Mouse (Mus musculus): ENCODE data around the gene Fam107b.

Gene Fam107b

GRCm38 (mm10) chr2:3608868-3609854 is 38.9 kb downstream of the Fam107b start:
- DNase-seq: no peak

- DNase-seq: no peak
Measured at GRCm38 (mm10) chr2:3618446-3618845, 48.2 kb downstream of the Fam107b start.

GRCm38 (mm10) chr2:3621568-3621967 is 51.3 kb downstream of the Fam107b start:
- DNase-seq: no peak

DNA sequence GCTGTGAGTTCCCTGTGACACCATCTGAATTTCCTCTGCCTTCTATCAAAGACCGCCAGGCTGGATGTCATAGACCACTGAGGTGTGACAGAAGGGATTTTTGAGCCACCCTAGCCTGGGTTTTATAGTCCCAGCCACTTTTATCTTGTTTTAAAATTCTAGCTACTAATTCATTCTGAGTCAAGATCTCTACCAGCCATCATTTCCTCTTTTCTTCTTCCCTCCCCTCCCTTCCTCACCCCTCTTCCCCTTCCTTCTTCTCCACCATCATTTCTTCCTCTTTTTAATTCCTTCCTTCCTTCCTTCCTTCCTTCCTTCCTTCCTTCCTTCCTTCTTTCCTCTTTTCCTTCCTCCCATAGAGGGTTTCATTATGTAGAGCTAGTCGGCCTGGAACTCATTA is 51.9 kb downstream of the Fam107b start:
- no peak for DNase-seq

GRCm38 (mm10) chr2:3623207-3623980 is 53.1 kb downstream of the Fam107b start:
- no peak for DNase-seq

DNA sequence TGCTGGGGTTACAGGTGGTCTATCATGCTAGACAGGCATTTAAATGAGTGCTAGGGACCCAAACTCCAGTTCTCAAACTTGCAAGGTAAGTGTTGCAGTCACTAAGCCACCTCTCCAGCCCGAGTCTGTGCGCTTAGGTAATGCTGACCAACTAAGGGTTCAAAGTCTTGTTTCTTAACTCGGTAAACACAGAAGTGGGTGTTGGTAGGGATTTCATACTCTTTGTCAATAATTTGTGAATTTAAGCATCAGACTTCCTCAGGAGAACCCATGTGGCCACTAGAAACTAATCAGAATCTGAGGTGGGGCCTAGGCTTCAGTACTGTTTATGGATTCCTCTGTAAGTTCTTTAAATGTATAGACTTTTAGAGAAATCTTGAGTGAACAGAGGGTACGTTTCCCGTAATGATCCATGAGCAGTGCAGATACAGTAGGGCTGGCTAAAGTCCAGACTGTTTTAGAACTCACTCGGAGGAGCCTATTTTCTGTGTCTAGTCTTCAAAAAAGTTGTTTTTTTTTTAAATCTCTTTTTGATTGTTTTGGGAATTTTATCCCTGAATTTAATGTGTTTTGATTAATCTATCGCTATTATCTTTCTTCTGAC is 53.8 kb downstream of the Fam107b start:
- no peak for DNase-seq

DNA sequence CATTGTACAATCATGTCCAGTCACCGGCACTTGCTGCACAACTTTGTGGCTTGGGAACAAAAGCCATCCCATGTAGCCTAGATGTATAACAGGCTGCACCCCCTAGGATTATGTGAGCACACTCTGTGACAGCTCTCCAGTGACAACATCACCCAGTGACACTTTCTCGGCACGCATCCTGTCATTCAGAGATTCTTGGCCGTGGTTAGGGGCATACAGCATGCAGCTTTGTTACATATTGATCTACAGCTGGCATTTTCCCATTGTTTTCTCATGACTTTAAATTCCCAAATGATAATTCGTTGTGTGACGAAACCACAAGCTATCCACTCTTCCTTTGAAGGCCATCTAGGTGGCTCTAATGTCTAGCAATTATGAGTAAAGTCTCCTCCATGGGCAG is 58.8 kb downstream of the Fam107b start:
- DNase-seq: no peak

DNA sequence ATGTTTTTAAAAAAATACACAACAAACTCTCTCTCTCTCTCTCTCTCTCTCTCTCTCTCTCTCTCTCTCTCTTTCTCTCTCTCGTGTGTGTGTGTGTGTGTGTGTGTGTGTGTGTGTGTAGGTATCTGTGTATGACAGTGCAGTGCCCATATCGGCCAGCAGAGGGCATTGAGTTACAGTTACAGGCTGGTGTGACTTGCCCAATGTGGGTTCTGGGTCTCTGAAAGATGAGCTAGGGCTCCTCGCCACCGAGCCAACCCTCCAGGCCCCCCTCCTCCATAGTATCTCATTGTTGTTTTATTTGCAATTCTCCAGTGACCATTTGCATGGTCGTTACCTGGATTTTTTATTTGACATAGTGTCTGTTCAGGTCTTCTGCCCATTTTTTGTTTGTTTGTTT is 59.5 kb downstream of the Fam107b start:
- DNase-seq: no peak

DNA sequence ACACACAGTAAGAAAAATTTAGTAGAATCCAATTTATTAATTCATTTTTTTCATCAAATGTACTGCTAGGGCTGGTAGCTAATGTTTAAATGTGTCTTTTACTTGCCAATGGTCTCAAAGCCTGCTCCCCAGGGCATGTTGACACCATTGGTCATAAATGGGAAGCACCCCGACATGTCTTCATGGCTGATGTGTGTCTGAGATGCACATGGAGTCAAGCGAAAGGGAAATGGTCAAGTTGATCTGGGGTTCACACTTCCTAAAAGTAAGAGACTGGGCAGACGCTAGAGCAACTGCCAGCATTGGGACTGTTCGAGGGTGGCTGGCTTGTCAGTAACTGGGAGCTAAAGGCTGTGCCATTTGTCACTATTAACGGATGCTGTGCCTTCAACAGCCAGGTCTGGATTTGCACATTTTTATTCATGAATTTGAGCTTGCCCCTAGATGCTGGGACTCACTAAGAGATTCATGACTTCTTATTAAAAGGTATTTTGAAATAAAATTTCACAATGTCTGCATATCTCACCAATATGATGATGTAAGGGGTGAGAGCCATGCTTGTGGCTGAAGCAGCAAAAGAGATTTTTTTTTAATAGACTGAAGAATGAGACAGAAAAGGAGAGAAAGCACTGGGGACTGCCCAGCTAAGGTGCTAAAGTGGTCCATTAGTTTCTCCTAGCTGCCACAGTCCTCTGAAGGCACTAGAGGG is 60.6 kb downstream of the Fam107b start:
- DNase-seq: no peak

DNA sequence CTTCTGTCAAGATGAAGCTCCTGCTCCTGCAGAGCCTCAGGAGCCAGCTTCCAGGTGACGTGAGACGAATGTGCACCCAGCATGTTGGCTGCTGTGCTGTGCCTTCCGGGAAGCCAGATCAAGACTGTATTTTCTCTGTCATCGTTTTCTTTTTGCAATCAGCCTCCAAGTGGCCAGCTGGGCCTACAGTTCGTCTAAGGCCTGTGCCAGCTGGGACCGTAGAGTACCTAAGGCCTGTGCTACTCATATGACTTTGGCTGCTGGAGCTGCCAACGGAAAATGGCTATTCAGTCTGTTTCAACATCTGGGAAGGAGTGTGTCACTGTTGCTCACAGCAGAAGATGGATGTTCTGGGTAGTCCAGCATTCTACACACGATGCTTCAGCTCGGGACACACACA is 62.8 kb downstream of the Fam107b start:
- no peak for DNase-seq

GRCm38 (mm10) chr2:3636771-3637170 is 66.5 kb downstream of the Fam107b start:
- peak; percentile 27 for DNase-seq

DNA sequence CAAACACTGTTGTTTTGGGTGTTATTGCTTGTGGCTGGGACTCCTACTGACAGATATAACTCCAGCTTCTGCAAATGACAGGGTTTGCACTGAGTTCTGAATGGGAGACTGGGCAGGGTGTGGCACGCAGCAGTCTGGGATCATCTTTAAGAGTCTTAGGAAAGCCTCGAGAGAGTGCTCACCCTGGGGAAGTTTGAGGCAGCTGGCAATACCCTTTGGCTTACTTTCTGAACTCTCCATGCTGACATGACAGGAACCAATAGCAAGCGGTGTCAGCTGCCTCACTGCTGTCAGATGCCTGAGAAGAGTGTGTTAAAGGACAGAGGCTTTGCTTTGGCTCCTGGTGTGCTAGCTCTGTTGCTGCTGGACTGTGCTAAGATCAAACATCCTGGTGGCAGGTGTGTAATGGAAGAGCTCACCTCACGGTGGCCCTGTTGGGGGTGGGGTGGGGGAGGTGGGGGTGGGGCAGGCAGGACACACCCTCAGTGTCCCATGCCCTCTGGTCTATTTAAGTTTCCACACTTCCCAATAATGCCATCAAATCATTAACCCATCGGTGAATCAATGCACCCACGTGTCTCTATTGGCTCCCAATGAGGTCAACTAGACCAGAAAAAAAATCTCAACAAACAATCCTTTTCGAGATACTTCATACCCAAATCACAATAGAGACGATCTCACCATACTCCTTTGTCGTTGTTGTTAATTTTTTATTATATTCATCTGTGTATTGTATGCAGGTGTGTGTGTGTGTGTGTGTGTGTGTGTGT is 70.9 kb downstream of the Fam107b start:
- DNase-seq: no peak

DNA sequence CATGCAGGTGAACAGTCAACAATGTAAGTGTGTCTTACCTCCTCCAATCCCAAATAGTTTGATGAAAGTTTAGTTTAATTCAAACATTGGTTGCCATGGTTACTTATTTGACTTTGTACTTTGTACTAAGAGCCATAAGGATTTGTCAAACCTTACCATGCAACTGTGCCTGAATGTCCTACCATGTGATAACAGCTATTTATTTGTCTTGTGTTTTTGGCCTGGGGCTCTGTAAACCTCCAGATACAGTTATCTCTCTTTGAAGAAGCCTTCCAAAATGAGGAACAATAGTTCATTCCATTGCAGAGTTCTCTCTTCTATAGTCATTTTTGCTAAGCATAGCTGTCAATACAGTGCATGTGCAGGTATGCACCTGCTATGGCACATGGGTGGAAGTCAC is 72.7 kb downstream of the Fam107b start:
- DNase-seq: no peak

- DNase-seq: no peak
Measured at GRCm38 (mm10) chr2:3645741-3646140, 75.5 kb downstream of the Fam107b start.

DNA sequence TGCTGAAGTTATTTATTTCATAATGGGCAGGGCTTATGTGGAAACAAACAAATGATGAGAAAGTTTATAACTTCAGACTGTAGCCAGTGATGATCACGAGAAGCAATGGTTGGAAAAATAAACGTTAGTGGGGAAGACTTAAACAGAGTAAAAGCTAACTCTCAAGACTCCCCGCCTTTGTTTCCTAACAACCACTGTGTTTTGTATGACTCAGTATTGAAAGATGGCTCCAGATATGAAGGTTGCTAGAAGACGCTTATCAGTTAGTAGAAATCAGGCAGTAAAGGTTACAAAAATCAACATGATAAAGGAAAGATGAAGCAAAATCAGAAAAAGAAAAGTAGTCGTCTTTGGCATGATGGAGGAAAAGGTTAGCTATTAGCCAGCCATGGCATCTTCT is 78.9 kb downstream of the Fam107b start:
- DNase-seq: no peak

- no peak for DNase-seq
Measured at GRCm38 (mm10) chr2:3654606-3655005, 84.3 kb downstream of the Fam107b start.

GRCm38 (mm10) chr2:3656091-3656490 is 85.8 kb downstream of the Fam107b start:
- peak; percentile 49 for DNase-seq

DNA sequence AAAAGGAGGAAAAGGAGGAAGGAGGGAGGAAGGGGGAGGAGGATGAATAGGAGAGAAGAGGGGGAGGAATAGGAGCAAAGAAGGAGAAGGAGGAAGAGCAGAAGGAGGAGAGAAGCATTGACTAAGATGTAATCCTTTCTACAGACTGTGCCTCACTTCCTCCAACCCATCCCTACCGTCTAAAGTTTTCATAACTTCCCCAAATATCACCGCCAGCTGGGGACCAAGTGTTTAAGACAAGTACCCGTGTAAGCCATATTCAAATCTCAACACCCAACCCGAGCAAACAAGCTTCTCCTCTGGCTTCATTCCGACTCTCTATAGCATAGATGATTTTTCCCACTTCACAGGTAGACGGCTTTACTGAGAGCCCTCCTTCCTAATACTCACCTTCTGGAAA is 86.5 kb downstream of the Fam107b start:
- DNase-seq: no peak

DNA sequence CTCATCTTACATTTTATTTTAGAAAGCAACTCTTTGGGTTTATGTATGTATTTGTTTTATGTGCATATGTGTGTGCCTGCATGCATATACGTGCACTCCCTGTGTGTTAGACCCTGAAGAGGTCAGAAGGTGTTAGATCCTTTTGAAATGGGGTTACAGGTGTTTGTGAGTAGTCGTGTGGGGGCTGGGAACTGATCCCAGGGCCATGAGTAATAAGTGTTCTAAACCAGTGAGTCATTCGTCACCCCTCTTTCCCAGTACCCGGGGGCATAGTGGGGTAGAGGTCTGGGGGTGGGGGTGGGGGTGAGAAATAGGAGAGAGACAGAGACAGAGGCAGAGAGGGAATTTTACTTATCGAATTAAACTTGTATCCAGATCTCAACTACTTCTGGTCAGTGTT is 87.1 kb downstream of the Fam107b start:
- DNase-seq: no peak

DNA sequence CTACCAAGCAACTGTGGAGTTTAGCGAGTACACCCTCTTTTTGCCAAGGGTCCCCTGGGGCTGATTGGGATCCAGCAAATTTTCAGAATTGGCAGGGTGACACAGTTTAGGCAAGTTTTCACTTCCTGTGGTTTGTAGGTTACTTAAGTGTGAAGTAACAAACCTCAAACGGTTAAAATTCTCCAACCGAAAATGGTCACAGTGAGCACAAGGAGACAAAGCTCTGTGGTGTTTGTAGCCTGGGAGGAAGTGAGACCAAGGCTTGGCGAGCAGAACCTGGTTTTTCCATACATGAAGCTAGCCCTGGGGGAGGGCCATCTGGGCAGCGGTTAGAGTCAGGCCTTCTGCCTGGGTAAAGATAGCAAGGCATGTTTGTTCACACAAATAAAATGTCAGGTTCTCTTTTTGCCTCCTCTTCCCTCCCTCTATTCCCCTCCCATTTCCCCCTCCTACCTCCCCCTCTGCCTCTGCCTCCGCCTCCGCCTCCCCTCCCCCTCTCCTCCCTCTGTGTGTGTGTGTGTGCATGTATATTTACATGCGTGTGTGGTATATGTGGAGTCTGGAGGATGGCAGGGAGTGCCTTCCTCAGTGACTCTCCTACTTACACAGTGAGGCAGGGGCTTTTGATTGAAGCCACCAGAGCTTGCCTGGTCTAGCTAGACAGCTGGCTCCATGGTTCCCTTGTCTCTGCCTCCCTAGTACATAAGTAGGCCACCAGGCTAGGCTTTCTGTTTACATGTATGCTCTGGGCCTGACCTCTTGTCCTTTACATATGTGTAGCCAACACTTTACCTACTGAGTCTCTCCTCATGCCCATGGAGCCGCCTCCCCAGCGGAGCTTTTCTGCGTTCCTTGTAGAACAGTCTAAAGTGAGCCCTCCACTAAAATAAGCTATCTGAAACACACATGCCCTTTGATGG is 87.8 kb downstream of the Fam107b start:
- no peak for DNase-seq

DNA sequence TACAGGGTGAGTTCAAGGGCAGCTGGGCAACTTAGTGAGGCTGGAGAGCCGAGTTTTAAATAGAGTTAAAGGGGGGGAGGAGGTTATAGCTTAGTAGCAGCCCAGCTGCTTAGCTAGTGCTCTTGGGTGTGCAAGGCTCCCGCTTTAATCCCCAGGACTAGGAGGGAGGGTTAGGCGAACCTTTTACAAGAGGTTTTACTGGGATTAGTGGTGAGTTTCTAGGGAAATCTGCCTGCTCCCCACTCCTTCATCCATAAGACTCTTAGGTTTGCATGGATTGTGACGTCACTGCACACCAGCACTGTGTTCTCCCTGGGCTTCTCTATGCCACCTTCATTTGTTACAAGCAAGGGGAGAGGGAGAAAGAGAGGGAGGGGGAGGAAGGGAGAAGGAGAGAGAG is 88.6 kb downstream of the Fam107b start:
- DNase-seq: no peak

Measured in cerebellum, adult 9-11 months (tissue).